Mouse (Mus musculus) neural tube, embryonic 10.5 days (tissue): Measurements from ENCODE around the gene Galnt14.

Source experiments
- DNase-seq: peaks from one replicate; pipeline ENCODE4 v3.0.0-alpha.2; 2017; ENCODE audit warnings: low spot score; ENCODE audit errors: extremely low spot score

Gene Galnt14

DNA sequence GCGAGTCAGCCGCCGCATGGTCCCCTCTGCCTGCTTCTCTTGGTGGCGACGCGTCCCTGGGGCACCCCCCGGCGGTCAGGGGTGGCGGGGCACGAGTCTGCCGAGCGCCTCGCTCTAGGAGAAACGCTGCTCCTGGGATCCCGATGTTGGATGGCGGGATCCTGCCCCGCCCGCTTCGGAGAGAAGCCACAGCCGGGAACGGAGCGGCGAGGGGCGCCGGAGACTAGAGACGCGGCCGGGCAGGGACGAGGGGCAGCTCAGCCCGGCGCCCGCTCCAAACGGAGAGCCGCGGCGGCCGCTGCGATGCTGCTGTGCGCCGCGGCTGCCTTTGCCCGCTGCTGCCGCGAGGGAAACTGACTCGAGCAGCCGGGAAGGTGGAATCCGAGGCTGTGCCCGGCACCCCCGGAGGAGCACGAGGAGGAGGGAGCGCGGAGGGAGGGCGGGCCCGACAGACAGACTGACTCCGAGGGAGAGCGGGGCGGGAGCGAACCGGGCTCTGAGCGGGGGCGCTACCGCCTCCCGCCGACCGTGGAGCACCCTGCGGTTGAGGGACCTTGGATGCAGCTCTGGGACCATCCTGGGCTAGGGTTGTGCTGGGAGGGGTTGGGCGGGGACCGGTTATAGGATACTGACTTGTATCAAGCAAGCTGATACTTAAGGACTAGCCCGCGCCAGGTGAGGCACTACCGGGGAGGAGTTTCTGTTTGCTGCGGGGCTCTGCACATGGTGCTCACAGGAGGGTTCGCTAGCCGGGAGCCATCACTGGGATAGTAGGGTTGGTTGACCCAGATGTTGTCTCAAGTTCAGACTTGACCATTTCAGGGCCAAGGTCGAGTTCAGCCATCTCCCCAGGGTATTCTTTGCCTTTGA is at the start of gene Galnt14:
Gene Galnt14 (minus strand): TSS at position 412 of the 870 bp plus-strand sequence.
- peak; percentile 73 for DNase-seq

DNA sequence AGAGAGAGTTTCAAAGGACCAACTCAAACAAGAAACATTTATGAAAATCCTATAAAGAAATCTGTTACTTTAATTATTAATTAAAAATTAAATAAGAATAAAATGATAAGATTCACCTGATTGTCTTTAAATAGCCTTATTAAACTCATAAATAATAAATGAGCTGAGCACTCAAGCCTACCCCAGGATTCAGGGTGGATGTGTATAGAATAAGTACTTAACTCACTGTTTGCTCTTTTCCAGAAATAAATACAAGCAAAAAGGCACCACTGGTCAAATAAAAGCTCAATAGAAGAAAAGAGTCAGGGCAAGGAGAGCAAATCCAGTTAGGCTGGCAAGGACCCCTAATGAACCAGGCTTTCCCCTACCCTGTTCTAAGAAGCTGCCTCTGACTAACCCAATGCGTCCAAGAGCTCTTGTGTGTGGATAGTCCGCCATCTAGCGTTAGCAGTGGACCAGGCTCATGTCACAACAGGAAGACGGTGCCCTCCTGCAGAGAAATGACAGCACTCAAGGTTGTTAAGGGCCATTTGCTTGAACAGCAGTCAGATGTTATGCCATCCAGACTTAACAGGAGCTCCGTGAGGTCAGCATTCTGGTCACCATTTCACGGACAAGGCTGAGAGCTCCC is 33.5 kb upstream of the Galnt14 start:
- peak; percentile 80 for DNase-seq

DNA sequence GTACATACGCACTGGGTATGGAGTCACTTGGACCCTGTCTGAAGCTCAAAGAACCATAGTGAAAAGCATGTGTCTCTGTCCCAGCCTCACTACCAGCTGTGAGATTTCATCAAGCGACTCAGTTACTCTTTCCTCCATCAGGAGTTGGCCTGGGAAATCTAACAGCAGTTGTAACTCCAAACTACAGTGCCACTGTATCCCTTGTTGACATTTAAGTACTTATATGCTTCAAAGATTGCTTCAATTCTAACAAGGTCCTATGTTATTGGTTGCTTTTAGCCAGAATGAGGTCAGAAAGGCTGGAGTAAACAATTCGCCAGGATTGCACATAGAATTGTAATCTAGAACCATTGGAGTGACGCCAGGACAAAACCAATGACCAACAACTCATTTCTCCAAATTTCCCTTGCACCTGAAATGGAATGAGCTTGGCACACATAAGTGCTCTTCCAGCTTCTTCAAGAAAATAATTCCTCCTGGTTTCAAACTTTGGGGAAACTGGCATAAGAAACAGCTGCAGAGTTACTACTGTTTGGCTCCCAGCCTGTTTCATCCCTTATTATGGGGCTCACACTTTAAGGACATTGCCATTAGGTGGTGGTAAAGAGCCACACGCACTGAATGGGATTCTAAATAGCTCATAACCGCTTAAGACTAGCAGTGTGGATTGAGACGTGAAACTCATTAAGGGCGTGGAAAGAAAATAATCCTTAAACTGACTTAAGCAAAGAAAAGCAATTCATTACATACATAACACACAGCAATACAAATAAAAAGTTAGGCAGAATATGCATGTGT is 13.8 kb upstream of the Galnt14 start:
- no peak for DNase-seq

DNA sequence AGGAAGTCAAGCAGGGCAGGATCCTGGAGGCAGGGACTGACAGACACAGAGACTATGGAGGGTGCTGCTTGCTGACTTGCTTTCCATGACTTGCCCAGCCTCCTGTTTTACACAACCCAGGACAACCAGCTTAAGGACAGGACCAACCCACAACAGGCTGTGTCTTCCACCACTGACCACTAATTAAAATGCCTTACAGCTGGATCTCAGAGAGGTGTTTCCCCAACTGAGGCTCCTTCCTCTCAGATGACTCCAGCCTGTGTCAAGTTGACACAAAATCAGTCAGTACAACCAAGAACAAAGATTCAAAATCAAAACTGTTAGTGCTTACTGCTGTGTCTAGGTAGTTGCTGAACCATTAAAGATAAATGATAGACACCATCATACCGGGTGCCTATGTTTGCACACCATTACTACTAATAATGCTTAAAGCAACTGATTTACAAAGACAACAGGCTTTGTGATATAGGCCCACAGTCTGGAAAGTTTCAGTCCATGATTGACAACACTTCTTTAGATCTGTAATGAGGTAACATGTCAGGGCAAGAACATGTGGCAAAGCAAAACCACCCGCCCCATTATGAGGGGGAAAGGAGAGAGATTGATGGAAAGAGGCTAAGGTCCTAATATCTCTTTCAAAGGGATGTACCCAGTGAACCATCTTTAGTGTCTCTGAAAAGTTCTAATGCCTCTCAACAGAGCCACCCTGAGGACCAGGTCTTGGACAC is 8.9 kb upstream of the Galnt14 start:
- no peak for DNase-seq

DNA sequence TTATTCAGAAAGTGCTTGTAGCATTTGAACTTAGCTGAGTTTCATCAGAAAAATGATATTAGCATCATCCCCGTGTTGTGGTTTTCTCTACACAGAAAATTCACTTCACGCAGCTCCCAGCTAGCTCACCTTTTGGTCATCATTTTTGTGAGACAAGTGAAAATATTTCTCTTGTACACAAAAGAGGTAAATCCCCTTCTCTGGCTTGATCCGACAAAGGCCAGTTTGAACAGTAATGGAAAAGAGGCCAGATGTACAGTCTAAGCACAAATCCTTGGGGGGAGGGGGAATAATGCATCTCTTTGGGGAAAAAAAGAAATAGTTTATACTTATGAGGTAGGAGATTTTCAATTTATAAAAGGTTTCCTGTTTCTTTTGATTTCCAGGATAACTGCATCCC is 6.4 kb upstream of the Galnt14 start:
- DNase-seq = no peak

DNA sequence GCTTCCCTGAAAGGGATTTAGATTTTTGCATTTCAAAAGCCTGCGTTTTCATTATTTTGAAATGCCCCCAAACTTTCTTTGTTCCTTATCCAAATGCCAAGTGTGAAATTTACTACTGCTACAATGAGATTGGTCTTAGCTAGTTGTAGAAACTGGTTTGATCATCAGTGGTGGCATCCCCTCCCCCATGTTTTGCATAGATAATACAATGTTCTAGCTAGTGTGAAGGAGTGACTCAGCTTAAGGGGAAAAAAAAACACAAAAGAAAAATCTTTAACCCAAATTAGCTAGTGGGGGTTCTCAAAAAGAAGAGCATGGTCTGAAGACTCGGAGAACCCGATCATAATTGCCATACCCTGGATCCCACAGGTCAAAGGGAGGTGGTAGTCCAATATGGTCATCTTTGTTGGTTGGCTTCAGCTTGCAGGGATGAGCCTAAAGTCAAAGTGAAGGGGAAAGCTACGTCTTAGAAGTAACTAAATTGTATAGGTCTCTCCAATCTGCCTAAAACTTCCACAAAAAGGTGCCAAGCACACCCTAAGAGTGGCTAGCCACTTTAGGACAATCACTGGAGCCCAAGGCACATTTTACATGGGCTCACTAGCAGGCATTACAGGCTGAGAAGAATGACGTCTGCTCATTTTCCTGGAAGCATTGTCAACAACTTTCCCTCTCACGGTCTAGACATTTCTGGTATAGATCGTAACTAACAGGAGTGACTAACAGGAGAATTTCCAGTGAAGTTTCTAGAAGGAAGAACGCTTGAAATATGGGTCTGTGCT is 4.4 kb upstream of the Galnt14 start:
- no peak for DNase-seq

DNA sequence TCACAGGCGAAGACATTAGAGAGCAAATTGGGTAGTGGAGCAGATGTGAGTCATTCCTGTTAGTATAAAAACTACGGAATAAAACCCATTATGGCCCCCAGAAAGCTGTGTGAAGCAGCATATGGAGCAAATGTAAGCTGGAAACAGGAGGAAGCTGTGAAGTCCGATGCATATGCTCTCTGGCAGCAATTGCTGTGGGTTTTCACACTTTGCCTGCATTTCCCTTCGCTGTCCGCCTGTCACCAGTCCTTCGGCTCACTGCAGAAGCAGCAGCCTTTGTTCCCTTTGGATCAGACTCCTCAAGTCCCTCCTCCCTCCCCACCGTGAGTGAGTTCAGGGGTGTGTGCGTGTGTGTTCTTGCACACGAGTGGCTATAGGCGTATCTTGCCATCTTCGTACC is 3.1 kb upstream of the Galnt14 start:
- no peak for DNase-seq

DNA sequence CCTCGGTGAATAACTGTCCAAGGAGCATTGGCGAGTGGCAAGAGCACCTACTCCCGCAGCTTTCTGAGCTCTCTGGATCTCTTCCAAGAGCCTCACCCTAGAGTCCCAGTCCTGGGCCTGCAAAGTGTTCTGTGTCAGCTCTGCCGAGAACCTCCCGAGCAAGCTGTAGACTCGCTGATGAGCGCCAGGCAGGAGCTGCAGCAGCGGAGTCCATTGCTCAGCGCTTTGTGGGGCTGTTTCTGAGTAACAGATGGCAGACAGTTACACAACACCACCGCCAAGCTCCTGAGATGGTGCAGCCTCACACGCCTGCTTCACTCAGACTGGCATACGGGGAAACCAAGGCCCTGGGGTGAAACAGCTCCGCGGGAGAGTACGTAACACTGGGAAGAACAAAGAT is 1.7 kb upstream of the Galnt14 start:
- DNase-seq = no peak

DNA sequence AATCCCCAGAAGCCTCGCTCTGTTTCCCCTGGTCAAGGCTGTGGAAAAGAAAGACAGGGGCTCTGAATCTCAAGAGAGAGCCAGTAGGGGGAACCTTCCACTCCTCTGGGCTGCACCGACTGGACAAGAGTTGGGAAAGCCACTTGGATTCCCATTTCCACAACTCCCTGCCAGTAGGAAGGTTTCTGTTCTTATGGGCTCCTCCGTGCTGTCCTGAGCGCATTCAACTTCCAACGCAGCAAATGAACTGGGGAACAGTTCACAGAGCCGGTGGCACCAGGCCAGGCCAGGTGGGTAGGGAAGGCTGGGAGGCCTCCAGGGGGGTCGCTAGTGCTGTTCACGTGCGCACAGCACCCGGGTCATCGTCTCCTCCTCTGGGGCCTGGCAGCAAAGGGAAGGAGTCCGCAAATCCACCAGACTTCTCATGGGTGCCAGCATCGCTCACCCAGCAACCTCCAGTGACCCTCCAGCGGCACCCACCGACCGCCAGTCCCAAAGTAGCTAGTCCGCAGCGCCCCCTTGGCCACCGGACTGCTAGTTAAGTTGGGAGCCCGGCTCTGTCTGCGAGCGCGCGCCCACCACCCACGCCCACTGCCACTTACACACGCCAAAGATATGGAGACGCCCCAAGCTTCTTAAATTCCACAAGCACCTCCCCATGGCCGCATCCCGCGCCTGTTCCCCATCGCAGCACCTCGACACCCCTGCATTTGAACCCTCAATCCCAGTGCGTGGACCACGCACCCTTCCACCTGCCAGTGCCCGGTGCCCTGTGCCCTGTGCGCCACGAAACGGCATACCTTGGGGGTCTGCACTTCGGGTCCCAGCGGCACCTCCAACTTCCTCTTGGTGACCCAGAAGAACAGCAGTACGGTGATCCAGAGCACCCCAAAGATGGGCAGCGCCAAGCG is 867 bp downstream of the Galnt14 start:
- DNase-seq = peak; percentile 34

DNA sequence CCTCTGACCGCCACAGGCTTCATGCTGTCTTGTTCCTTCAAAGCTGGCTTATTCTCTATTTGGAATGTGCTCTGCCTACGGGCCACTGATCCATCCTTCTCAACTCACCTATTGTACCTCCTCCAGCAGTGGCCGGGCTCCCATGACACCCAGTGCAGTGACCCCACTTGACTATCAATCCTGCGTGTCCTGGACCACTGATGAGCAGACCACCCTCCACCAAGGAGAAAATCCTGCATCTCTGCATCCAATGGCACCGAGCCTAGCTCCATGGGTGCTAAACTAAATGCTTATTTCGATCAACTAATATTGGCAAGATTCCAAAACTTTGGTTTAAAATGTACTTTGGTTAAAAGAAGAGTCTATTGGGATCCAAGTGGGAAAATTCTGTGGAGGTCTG is 1.8 kb downstream of the Galnt14 start:
- no peak for DNase-seq

DNA sequence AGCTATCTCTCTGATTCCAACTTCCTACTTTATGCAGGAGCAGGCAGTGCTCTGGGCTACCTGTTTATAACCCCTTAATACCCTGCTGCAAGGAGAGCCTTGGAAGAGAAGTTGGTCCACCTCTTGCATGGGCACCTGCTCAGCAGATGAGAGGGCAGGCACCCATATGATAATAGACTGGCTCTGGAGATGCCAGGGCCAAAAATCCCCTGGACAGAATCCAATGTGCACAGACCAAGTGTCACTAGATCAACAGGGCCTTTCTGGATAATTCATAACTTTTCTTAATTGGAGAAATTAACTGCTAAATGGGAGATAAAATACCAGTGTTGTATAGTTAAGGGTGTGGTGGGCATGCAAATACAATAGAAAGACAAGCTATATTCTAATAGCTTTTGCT is 6.7 kb downstream of the Galnt14 start:
- no peak for DNase-seq

DNA sequence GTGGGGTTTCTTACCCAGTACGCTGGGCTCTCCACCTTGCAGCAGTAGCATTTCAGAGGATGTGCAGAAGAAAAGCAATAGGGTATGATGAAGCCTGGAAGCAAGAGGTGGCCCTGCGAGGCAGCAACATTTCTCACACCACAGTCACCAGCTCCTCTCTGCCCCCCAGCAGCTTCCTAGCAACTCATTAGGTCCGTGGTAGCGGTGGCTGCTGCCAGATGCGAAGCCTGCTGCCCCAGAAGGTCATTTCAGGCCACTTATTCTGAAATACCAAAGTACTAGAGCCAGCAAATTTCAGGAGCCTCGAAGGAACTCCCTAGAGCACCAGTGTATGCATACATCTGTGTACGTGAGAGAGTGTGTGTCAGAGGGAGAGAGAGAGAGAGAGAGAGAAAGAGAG is 9.2 kb downstream of the Galnt14 start:
- DNase-seq = no peak

DNA sequence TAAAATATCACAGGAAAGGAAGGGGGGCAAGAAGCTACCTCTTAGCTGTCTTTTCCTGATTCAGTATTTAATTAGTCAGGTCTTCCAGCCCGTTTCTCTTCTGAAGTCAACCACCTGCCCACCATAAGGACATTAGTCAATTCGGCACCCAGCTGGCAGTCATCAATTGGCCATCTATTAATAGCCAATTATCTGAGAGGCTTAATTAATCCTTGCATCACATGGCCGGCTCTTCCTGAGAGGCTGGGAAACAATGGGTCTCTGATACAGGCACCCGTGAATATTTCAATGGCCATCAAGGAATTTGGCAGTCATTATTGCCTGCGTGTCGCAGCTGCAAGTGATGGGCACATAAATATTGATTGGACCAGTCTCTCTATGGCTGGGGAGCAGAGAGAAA is 10.4 kb downstream of the Galnt14 start:
- DNase-seq = no peak

DNA sequence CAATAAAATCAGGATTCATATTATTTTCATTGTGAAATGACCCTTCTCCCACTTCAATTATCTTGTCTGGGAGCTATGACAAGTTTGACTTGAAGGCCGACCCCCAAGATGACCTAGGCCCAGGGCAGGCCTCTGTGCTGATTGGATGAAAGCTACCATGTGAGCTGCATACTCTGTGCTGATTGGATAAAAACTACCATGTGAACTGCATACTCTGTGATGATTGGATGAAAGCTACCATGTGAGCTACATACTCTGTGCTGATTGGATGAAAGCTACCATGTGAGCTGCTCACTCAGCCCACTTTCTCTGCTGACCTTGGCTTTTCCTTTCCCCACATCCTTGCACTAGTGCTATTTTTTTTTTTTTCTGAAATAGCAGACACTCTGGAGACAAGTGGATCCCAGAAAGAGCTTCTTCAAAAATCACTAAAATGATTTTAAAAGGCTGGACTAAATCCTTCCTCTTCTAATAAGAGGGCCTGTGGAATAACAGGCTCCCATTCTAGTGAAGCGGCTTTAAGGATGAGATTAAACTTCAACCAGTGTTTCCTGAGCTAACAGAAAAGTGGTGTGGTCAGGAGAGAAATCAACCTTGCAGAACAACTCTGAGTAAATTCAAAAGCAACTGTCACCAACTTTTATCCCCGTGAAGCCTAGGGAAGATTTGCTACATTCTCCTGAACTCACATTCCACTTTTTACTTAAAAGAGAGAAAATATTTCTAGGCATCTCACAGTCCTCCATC is 15.9 kb downstream of the Galnt14 start:
- no peak for DNase-seq

DNA sequence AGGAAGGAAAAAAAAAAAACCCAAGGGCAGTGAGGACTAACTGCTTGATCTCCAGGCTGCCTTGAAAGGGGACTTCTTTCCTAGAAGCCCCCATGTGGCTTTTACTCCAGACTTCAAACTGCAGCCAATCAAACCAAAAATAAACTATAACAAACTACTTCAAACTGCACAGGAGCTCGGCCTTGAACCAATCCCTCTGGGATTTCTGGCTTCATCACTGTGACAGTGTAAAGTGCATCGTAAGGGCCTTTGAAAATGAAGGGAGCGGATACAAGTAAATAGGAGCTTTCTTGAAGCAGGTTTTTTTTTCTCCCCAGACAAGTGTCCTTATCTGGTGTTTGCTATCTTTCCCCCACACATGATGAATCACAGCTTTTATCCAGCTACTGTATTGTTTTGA is 22.0 kb downstream of the Galnt14 start:
- no peak for DNase-seq

DNA sequence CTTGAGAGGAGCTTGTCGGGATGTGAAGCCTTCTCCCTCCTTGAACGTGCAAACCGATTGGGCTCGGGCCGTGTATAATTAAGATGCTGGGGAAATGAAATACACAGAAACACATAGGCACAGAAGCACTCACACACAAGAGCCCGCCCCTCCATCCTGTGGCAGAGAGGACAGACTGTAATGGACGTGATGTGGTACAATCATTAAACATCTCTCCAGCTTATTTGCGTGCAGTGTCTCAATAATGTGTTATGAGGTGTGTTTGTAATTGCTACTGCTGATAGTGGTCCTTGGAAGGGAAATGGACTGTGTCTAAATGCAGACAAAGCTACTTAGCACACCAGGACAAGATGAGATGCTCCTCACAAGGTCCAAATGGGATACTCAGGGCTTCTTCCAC is 24.0 kb downstream of the Galnt14 start:
- no peak for DNase-seq

DNA sequence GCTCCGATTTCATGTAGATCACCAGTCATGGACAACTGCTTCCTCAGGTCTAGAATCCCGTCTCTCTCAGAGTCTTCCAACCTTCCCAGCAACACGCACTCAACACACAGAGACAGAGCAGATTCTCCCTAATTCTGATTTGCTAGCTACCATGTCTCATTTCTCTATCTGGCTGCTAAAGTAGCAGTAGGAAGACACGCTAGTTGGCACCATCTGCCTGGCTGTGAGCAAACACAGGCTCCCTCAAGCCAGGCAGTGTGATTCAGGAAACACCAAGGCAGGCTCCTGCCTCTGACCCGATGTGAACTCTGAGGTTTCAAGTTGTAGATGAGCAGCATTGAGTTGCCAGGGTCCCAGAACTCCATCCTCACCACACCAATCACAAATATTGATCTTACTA is 25.5 kb downstream of the Galnt14 start:
- no peak for DNase-seq

DNA sequence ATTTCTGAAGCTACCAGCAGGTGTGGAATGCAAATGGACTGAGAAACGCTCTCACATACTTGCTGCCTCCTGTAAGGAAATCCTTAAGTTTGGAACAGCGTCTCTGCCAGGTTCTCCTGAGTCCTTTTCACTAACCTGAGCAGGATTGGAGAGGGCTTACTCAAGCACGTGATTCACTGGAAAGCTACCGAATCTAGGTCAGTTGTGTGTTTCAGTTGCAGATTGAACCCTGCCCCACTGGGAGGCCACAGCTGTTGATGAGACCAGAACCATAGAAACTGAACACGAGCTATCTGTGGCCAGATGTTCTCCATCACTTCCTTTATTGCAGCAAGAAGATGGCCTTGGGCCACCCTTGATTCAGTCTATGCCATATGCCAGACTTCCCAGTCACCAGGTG is 38.3 kb downstream of the Galnt14 start:
- DNase-seq = no peak

DNA sequence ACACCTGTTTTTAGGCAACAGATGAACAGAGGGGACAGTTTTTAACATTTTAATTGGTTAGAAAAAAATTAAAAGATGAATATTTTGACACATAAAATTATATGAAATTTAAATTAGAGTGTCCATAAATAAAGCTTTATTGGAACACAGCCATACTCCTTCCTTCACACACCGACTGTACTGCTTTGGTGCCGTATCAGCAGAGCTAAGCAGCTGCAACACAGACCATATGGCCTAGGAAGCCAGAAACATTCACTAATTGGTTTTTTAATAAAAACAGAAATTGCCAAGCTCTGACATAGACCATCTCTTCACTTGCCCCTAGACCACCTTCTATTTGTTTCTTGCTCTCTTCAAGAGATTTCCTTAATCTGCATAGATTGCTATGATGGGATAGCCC is 40.2 kb downstream of the Galnt14 start:
- DNase-seq = no peak
